Mouse (Mus musculus) liver, embryonic 16.5 days (tissue): ENCODE measurements around the gene Fopnl. TPM values are rescaled to one million over a fixed set of nuclear protein-coding genes. Genes with fewer than 3 reads are reported as not detected.

ENCODE experiments used
- ATAC-seq: fragments of 200-750 bp; cut with Nextera tagmentation; 2 replicates; pipeline ENCODE4 v1.8.0; 2017; ENCODE audit warnings: low read depth, mild to moderate bottlenecking, moderate number of reproducible peaks, moderate library complexity
- H3K27ac ChIP-seq: fragments of 300-500 bp; sonication (generic); 2 replicates; pipeline ENCODE4 v1.5.1; 2014; ENCODE audit warnings: mild to moderate bottlenecking, low read length
- H3K27me3 ChIP-seq: fragments of 300-500 bp; sonication (generic); 2 replicates; pipeline ENCODE4 v1.6.1; 2014; ENCODE audit warnings: low read depth, low read length, mixed read lengths; ENCODE audit not compliant: control insufficient read depth, insufficient read depth
- H3K36me3 ChIP-seq: fragments of 300-500 bp; sonication (generic); 2 replicates; pipeline ENCODE4 v1.6.1; 2014; ENCODE audit warnings: mild to moderate bottlenecking; ENCODE audit not compliant: control insufficient read depth, insufficient read depth
- H3K4me1 ChIP-seq: fragments of 300-500 bp; sonication (generic); 2 replicates; pipeline ENCODE4 v1.6.1; 2014; ENCODE audit warnings: low read depth, low read length, mixed read lengths; ENCODE audit not compliant: control insufficient read depth
- H3K4me2 ChIP-seq: fragments of 300-500 bp; sonication (generic); 2 replicates; pipeline ENCODE4 v1.6.1; 2014; ENCODE audit warnings: low read depth, low read length, mixed read lengths
- H3K4me3 ChIP-seq: fragments of 300-500 bp; sonication (generic); 2 replicates; pipeline ENCODE4 v1.5.1; 2014; ENCODE audit warnings: low read depth, mild to moderate bottlenecking, low read length
- H3K9ac ChIP-seq: fragments of 300-500 bp; sonication (generic); 2 replicates; pipeline ENCODE4 v1.6.1; 2014; ENCODE audit warnings: low read depth, low read length
- H3K9me3 ChIP-seq: fragments of 300-500 bp; sonication (generic); replicated peaks from 2 replicates; pipeline ENCODE4 v1.6.1; 2016; ENCODE audit warnings: low read length; ENCODE audit not compliant: control insufficient read depth
- WGBS: fragments of 180-500 bp; shearing (Covaris S2); extraction: QIAGEN DNeasy Blood & Tissue Kit; methylation state at CpG from one replicate; pipeline ENCODE4 v1.1.7; 2014; ENCODE audit not compliant: insufficient replicate concordance; 5-methylcytosine and 5-hydroxymethylcytosine counted together
- polyA plus RNA-seq: library from polyadenylated mRNA; unstranded; fragments of >200 nt; fragmentation: Nextera tagmentation; extraction: Ambion mirVana; gene quantifications from 2 replicates; pipeline ENCODE4 v1.2.1, GENCODE M21; 2015

The Fopnl gene
- polyA plus RNA-seq, 1 experiment from 2014 or later = 52.8 TPM

DNA sequence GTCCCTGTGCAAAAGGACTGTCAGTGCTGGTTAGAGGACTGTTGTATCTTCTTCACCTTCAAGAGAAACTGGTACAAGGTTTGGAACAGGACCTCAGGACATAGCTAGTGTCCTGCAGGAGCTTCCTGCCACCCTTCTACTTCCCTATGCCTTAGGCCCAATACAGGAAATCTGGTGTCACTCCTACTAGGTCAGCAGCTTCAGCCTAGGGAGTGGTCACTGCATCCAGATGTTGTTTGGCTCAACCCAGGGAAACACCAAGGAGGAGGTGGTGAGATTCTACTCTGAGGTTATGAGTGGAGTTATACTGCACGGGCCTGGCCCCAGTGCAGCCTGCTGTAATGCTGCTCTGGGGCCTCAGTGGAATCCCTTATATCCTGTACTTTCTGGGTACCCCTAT is 41.3 kb upstream of the Fopnl start:
- no peak overlapping the region for H3K27ac ChIP-seq
- no peaks in the 10 kb centered on the region for H3K27me3 ChIP-seq
- WGBS = 37% methylated on average over 1 of the region's 1 CpGs
- no peak for ATAC-seq
- H3K9me3 ChIP-seq = no peaks in the 10 kb centered on the region
- H3K36me3 ChIP-seq = no peaks in the 10 kb centered on the region
- H3K9ac ChIP-seq = no peak overlapping the region
- no peak overlapping the region for H3K4me3 ChIP-seq
- peaks cover 15% of the 10 kb centered on the region for H3K4me1 ChIP-seq
- no peak overlapping the region for H3K4me2 ChIP-seq

DNA sequence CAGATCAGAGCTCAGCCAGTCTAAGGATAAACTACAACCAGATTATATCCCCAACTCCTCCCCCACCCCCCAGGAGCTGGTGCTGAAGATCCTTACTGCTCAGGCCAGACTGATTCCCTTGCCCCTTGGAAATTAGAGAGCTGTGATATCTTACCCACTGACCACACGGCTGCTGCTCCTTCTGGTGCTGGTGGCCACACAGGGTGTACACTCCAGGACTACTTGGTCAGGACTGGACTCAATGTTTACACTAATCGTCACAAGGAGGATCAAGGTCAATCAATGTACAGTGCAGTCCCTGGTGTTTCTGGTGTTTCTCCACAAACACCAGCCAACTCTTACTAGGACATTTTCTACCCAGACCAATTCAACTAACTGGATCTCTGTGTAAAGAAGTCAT is 40.7 kb upstream of the Fopnl start:
- Histone ChIP-seq H3K4me3 (no peak overlapping the region), H3K27me3 (no peaks in the 10 kb centered on the region), H3K4me1 (peaks cover 10% of the 10 kb centered on the region), H3K9ac (no peak overlapping the region), H3K9me3 (no peaks in the 10 kb centered on the region), H3K36me3 (no peaks in the 10 kb centered on the region), H3K27ac (no peak overlapping the region), H3K4me2 (no peak overlapping the region)
- ATAC-seq = no peak
- WGBS = 50% methylated on average over 2 of the region's 2 CpGs

DNA sequence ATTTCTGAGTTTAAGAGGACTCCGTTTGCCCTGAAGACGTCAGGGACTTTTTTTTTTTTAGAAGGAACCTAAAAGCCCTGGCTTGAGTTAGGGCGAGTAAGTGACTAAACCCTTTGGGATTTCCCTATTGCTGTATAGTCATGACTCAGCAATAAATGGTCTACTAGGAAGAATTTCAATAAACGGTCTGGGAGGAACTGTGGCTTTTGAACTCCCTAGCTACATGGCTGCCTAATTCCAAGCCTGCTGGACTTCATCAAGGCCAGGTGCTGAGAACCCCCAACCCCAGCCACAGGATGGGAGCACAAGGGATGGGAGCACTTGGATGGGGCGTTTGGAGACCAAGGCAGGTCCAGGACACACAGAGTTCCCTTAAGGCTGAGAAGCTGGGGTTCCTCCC is 35.5 kb upstream of the Fopnl start:
- Histone ChIP-seq H3K36me3 (no peaks in the 10 kb centered on the region), H3K27me3 (no peaks in the 10 kb centered on the region), H3K4me2 (no peak overlapping the region), H3K4me1 (peaks cover 5% of the 10 kb centered on the region), H3K9ac (no peak overlapping the region), H3K27ac (no peak overlapping the region), H3K9me3 (no peaks in the 10 kb centered on the region), H3K4me3 (no peak overlapping the region)
- ATAC-seq = peak; percentile 32; the same call in 1 of the 2 replicates
- 32% methylated on average over 5 of the region's 5 CpGs for WGBS

DNA sequence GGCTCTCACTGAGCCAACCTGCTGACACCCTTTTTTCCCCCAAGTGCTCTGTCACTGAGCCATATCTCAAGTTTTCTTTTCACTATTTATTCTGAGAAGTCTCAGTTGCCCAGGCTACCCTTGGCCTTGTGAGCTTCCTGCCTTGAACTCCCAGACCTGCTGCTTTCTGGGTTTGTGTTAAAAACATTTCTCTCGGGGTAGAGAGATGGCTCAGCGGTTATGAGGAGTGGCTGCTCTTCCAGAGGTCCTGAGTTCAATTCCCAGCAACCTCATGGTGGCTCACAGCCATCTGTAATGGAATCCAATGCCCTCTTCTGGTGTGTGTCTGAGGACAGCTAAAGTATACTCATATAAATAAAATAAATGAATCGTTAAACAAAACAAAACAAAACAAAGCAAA is 35.0 kb upstream of the Fopnl start:
- H3K4me1 ChIP-seq = peaks cover 5% of the 10 kb centered on the region
- H3K9me3 ChIP-seq = no peaks in the 10 kb centered on the region
- H3K27ac ChIP-seq = no peak overlapping the region
- no peak overlapping the region for H3K4me2 ChIP-seq
- ATAC-seq = no peak
- no peak overlapping the region for H3K4me3 ChIP-seq
- no peak overlapping the region for H3K9ac ChIP-seq
- H3K27me3 ChIP-seq = no peaks in the 10 kb centered on the region
- WGBS = 65% methylated on average over 3 of the region's 3 CpGs
- H3K36me3 ChIP-seq = no peaks in the 10 kb centered on the region

DNA sequence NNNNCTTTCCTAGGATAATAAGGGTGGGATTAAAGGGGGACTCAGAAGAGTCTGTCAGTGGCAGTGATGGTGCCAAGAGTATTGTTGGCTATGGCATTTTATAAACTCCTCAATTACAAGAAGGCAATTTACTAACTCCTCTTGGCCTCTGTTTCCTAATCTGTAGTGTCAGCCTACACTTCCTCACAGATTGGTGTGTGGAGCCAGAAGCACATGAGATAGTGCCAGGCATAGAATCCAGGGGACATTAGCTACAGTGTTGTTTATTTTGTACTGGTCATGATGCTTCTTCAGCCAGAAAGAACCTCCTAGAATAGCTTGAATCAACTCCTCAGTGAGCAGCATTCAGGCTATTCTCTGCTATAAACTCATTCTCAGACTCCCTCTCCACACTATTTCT is 34.4 kb upstream of the Fopnl start:
- H3K9ac ChIP-seq = no peak overlapping the region
- 0 out of 2 replicates have a peak overlapping the region, but pooled peaks have one; percentile 21 for H3K27ac ChIP-seq
- H3K4me1 ChIP-seq = peaks cover 5% of the 10 kb centered on the region
- no peak overlapping the region for H3K4me3 ChIP-seq
- no peaks in the 10 kb centered on the region for H3K27me3 ChIP-seq
- no peaks in the 10 kb centered on the region for H3K36me3 ChIP-seq
- H3K4me2 ChIP-seq = no peak overlapping the region
- ATAC-seq = no peak
- no peaks in the 10 kb centered on the region for H3K9me3 ChIP-seq

DNA sequence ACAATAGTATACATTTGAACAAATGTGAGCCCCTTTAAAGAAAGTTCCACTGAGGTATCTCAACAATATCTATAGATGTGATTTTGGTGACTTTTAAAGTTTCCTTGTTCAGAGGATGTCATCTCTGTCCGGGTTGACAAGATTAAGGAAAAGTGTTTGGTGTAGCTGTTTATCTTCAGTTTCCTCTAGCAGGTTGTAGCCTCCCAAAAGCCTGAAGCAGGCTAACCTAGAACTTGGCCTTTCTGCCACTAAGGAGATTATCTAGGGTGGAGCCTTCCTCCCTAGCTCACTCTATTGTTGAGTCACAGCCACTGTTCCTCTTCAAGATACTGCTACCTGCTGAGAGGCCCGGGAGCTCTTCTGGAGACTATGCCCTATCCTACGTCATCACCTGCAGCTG is 27.8 kb upstream of the Fopnl start:
- H3K36me3 ChIP-seq = no peaks in the 10 kb centered on the region
- no peaks in the 10 kb centered on the region for H3K4me1 ChIP-seq
- no peaks in the 10 kb centered on the region for H3K27me3 ChIP-seq
- no peak overlapping the region for H3K4me3 ChIP-seq
- H3K27ac ChIP-seq = no peak overlapping the region
- ATAC-seq = no peak
- no peak overlapping the region for H3K4me2 ChIP-seq
- WGBS = 31% methylated on average over 3 of the region's 3 CpGs
- no peaks in the 10 kb centered on the region for H3K9me3 ChIP-seq
- no peak overlapping the region for H3K9ac ChIP-seq

DNA sequence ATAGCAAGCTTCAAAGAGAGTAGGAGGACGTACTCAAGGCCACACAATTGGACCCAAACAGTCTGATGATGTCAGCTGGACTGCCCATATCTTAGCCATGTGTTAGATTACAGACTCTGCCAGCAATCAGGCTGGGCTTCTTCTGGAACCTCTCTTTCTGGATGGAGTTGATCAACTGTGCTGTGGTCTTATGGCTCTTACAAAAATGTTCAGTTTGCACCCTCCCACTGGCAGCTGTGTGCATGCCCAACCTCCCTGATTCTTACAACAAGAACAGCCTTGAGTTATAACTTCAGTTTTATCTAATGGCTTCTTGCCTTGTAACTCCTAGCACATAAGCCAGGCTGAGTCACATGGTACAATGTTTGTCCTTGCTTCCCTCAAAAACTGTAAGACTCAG is 11.0 kb upstream of the Fopnl start:
- no peaks in the 10 kb centered on the region for H3K4me1 ChIP-seq
- WGBS = 50% methylated on average over 1 of the region's 1 CpGs
- ATAC-seq = no peak
- H3K9ac ChIP-seq = no peak overlapping the region
- no peaks in the 10 kb centered on the region for H3K9me3 ChIP-seq
- H3K4me2 ChIP-seq = no peak overlapping the region
- H3K4me3 ChIP-seq = no peak overlapping the region
- no peaks in the 10 kb centered on the region for H3K27me3 ChIP-seq
- H3K36me3 ChIP-seq = no peaks in the 10 kb centered on the region
- H3K27ac ChIP-seq = no peak overlapping the region

DNA sequence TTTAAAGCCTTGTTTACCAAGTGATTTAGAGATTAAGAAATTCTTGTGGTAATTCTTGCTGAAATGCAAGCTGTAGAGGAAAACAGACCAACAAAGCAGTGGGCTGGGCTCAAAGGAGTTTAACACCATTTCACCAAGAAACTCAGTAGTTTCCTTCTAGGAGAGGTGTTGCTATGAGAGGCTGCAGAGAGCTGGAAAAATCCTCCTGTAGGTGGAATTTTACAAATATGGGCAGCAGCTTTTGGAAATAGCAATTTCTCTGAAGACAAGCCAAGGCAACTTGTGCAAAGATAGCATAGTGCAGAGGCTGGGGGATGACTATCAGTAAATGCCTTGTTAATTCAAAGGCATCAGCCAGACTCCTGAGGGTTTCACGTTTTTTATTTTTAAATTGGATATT is 3.3 kb upstream of the Fopnl start:
- no peak for ATAC-seq
- no peak overlapping the region for H3K27ac ChIP-seq
- H3K4me3 ChIP-seq = no peak overlapping the region
- no peaks in the 10 kb centered on the region for H3K9me3 ChIP-seq
- H3K36me3 ChIP-seq = no peaks in the 10 kb centered on the region
- peaks cover 14% of the 10 kb centered on the region for H3K4me1 ChIP-seq
- WGBS = 36% methylated on average over 1 of the region's 1 CpGs
- no peak overlapping the region for H3K4me2 ChIP-seq
- H3K27me3 ChIP-seq = no peaks in the 10 kb centered on the region
- H3K9ac ChIP-seq = no peak overlapping the region

DNA sequence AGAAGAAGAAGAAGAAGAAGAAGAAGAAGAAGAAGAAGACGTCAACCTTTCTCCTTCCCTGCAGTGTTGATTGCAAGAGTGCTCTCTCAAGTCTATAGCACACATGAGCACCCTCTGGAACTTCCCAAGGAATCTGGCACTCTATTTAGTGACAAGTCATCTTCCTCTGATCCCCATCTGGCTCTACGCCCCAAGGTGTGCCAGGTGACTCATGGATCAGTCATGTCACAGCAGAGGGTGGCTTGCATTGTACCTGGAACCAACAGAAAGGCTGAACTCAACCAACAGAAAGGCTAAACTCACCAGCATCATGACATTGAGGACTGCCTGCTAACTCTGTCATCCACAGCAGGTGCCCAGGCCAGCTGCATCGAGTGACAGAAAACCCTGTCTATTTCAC is 2.5 kb upstream of the Fopnl start:
- Histone ChIP-seq H3K4me3 (no peak overlapping the region), H3K36me3 (no peaks in the 10 kb centered on the region), H3K27ac (no peak overlapping the region), H3K9ac (no peak overlapping the region), H3K4me1 (peaks cover 14% of the 10 kb centered on the region), H3K4me2 (no peak overlapping the region), H3K27me3 (no peaks in the 10 kb centered on the region), H3K9me3 (no peaks in the 10 kb centered on the region)
- 63% methylated on average over 3 of the region's 3 CpGs for WGBS
- ATAC-seq = no peak

DNA sequence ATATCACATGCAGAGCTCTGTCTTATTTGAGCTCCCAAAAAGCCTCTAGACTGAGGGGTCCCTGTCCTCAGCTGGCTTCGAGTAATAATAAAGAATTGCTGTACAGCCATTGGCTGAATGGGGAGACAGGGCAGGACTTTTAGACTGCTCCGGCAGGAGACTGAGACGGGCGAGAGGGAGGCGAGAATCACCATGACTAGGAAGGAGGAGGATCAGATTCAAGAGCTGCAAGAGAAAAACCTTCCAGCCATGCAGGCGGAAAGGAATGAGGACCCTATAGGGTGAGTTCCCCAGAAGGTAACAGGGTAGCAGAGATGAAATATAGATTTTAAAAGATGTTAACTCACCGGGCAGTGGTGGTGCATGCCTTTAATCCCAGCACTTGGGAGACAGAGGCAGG is 4.3 kb downstream of the Fopnl start:
- Histone ChIP-seq H3K9ac (no peak overlapping the region), H3K27ac (no peak overlapping the region), H3K9me3 (no peaks in the 10 kb centered on the region), H3K4me3 (no peak overlapping the region), H3K4me1 (peaks cover 39% of the 10 kb centered on the region), H3K4me2 (no peak overlapping the region), H3K27me3 (no peaks in the 10 kb centered on the region), H3K36me3 (peaks cover 8% of the 10 kb centered on the region)
- ATAC-seq = no peak
- 83% methylated on average over 7 of the region's 7 CpGs for WGBS
